Mouse (Mus musculus) activated CD4-positive, CD25-positive, alpha-beta regulatory T cell, adult 9 weeks (primary cell): Measurements from ENCODE around the gene Olfr582. TPM values are rescaled to one million over a fixed set of nuclear protein-coding genes. Genes with fewer than 3 reads are reported as not detected.

Source experiments
- polyA plus RNA-seq: library from polyadenylated mRNA; unstranded; fragments of 100-300 nt; shearing (Covaris generic); gene quantifications from one replicate; pipeline ENCODE4 v1.2.1, GENCODE M21; 2017

Olfr582 gene
- not detected for polyA plus RNA-seq

GRCm38 (mm10) chr7:103037724-103038123 lies at the start of gene Olfr582:
Gene Olfr582 (plus strand): TSS chr7:103038024.

GRCm38 (mm10) chr7:102989224-102989623 lies 48.6 kb upstream of the Olfr582 start, which contains the start of gene Olfr578:
Gene Olfr578 (minus strand): TSS chr7:102989324.

GRCm38 (mm10) chr7:103051000-103051399 lies 13.2 kb downstream of the Olfr582 start, which contains the start of gene Olfr583:
Gene Olfr583 (plus strand): TSS chr7:103051300.

GRCm38 (mm10) chr7:103081585-103081984 lies 43.8 kb downstream of the Olfr582 start, which contains the start of gene Olfr584:
Gene Olfr584 (plus strand): TSS chr7:103081885.

Other genes with a start within 250 kb of the Olfr582 start
- gene Olfr564, start 234.5 kb upstream of the Olfr582 start, polyA plus RNA-seq = not detected
- not detected for gene Olfr566, start 179.3 kb upstream of the Olfr582 start, polyA plus RNA-seq
- gene Olfr568, start 160.9 kb upstream of the Olfr582 start, polyA plus RNA-seq = not detected
- not detected for gene Olfr569, start 147.1 kb upstream of the Olfr582 start, polyA plus RNA-seq
- gene Olfr570, start 143.4 kb upstream of the Olfr582 start, polyA plus RNA-seq = not detected
- gene Olfr571, start 120.5 kb upstream of the Olfr582 start, polyA plus RNA-seq = not detected
- not detected for gene Olfr572, start 113.6 kb upstream of the Olfr582 start, polyA plus RNA-seq
- not detected for gene Olfr573-ps1, start 95.4 kb upstream of the Olfr582 start, polyA plus RNA-seq
- gene Olfr574, start 89.6 kb upstream of the Olfr582 start, polyA plus RNA-seq = not detected
- gene Olfr575, start 79.2 kb upstream of the Olfr582 start, polyA plus RNA-seq = not detected
- gene Olfr576, start 75.4 kb upstream of the Olfr582 start, polyA plus RNA-seq = not detected
- gene Olfr577, start 62.1 kb upstream of the Olfr582 start, polyA plus RNA-seq = not detected
- gene Olfr578, start 48.7 kb upstream of the Olfr582 start, polyA plus RNA-seq = not detected
- not detected for gene Olfr583, start 13.3 kb downstream of the Olfr582 start, polyA plus RNA-seq
- not detected for gene Olfr584, start 43.9 kb downstream of the Olfr582 start, polyA plus RNA-seq
- gene Olfr585, start 59.7 kb downstream of the Olfr582 start, polyA plus RNA-seq = not detected
- gene Olfr586, start 87.6 kb downstream of the Olfr582 start, polyA plus RNA-seq = not detected
- not detected for gene Olfr588-ps1, start 102.9 kb downstream of the Olfr582 start, polyA plus RNA-seq
- gene Olfr589, start 118.3 kb downstream of the Olfr582 start, polyA plus RNA-seq = not detected
- gene Olfr591, start 140.3 kb downstream of the Olfr582 start, polyA plus RNA-seq = not detected
- gene Olfr592, start 146.8 kb downstream of the Olfr582 start, polyA plus RNA-seq = not detected
- gene Olfr593, start 173.8 kb downstream of the Olfr582 start, polyA plus RNA-seq = not detected
- gene Olfr594, start 179.0 kb downstream of the Olfr582 start, polyA plus RNA-seq = not detected
- not detected for gene Usp17ld, start 214.5 kb downstream of the Olfr582 start, polyA plus RNA-seq